Mouse (Mus musculus) liver, postnatal 0 days (tissue): ENCODE results near the gene Adcy5. TPM values are rescaled to one million over a fixed set of nuclear protein-coding genes. Genes with fewer than 3 reads are reported as not detected.

Source experiments
- ATAC-seq: fragments of 200-750 bp; cut with Nextera tagmentation; 2 replicates; pipeline ENCODE4 v1.8.0; 2017; ENCODE audit warnings: mild to moderate bottlenecking, moderate library complexity
- DNase-seq: peaks from one replicate; pipeline ENCODE4 v3.0.0-alpha.2; 2016
- H3K27ac ChIP-seq: fragments of 300-500 bp; sonication (generic); 2 replicates; pipeline ENCODE4 v1.5.1; 2014; ENCODE audit warnings: antibody characterized with exemption, moderate library complexity, mild to moderate bottlenecking, low read depth
- H3K27me3 ChIP-seq: fragments of 300-500 bp; sonication (generic); 2 replicates; pipeline ENCODE4 v1.6.1; 2014; ENCODE audit warnings: low read length, control low read depth, mixed read lengths; ENCODE audit not compliant: insufficient read depth
- H3K36me3 ChIP-seq: fragments of 300-500 bp; sonication (generic); replicated peaks from 2 replicates; pipeline ENCODE4 v1.6.1; 2014; ENCODE audit warnings: mild to moderate bottlenecking, control low read depth, low read length, moderate library complexity, mixed read lengths; ENCODE audit not compliant: insufficient read depth
- H3K4me1 ChIP-seq: fragments of 300-500 bp; sonication (generic); 2 replicates; pipeline ENCODE4 v1.6.1; 2014; ENCODE audit warnings: antibody characterized with exemption, mild to moderate bottlenecking, control low read depth; ENCODE audit not compliant: insufficient read depth
- H3K4me2 ChIP-seq: fragments of 300-500 bp; sonication (generic); 2 replicates; pipeline ENCODE4 v1.6.1; 2014; ENCODE audit warnings: low read depth, mild to moderate bottlenecking, low read length, moderate library complexity, mixed read lengths
- H3K4me3 ChIP-seq: fragments of 300-500 bp; sonication (generic); 2 replicates; pipeline ENCODE4 v1.5.1; 2014; ENCODE audit warnings: low read depth, low read length
- H3K9ac ChIP-seq: fragments of 300-500 bp; sonication (generic); replicated peaks from 2 replicates; pipeline ENCODE4 v1.6.1; 2014; ENCODE audit warnings: mild to moderate bottlenecking, moderate library complexity
- H3K9me3 ChIP-seq: fragments of 300-500 bp; sonication (generic); 2 replicates; pipeline ENCODE4 v1.6.1; 2016; ENCODE audit warnings: mild to moderate bottlenecking, control low read depth, low read length, mixed read lengths
- CTCF ChIP-seq: sonication (generic); IDR thresholded peaks from 2 replicates; pipeline ENCODE4 v1.5.1; 2016; ENCODE audit warnings: antibody characterized with exemption, low read depth
- EP300 ChIP-seq: IDR thresholded peaks from 2 replicates; pipeline ENCODE4 v1.6.1; 2016; ENCODE audit warnings: antibody characterized with exemption, low read depth, mild to moderate bottlenecking
- WGBS: fragments of 180-500 bp; shearing (Covaris S2); extraction: QIAGEN DNeasy Blood & Tissue Kit; methylation state at CpG from one replicate; pipeline ENCODE4 v1.1.7; 2014; ENCODE audit not compliant: insufficient replicate concordance; 5-methylcytosine and 5-hydroxymethylcytosine counted together
- polyA plus RNA-seq: library from polyadenylated mRNA; unstranded; fragments of >200 nt; fragmentation: Nextera tagmentation; extraction: Ambion mirVana; gene quantifications from 2 replicates; pipeline ENCODE4 v1.2.1, GENCODE M21; 2015

Adcy5 gene
- polyA plus RNA-seq, 1 experiment from 2014 or later: 0.39 TPM

DNA sequence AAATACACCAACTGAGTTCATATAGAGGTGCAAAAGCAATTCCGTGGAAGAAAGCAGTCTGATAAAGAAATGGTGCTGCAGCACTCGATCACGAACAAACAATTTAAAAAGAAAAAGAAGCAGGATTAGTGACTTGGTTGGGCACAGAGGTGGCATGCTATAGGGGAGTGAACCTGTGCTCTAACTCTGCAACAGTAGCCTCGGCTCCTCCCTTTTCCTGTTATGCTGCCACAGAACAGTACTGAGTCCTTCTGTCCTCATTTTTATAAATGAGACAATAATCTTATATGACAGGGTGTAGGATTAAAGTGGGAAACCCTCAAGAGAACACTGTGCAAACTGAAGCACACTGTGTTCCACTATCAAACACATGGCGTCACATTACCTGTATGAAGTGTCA, 162.8 kb downstream of the Adcy5 start:
- WGBS: 74% methylated on average over 5 of the region's 5 CpGs
- ATAC-seq: no peak

DNA sequence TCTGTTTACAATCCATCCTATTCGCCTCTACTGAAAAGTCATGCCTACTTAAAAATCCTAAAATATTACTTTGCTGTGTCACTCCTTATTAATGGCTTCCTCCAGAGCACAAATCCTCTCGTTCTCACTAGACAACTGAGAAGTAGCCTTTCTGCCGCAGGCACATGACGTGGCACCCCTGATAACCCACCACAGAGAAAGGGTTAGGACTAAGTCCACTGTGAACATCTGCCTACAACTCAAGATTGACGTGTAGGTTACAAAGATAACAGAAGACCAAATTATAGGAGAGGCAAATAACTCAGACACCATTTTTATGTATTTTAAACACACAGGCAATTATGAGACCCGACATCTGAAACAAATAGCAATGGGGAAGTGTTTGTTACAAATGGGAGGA, 163.7 kb downstream of the Adcy5 start:
- no peaks in the 10 kb centered on the region for H3K9me3 ChIP-seq
- no peak overlapping the region for H3K4me2 ChIP-seq
- TF ChIP-seq EP300 (no peak), CTCF (no peak)
- no peak for DNase-seq
- ATAC-seq: no peak
- no peaks in the 10 kb centered on the region for H3K27me3 ChIP-seq
- H3K36me3 ChIP-seq: peaks cover 3% of the 10 kb centered on the region; the same call in 1 of the 2 replicates
- no peaks in the 10 kb centered on the region for H3K4me1 ChIP-seq
- no peak overlapping the region for H3K4me3 ChIP-seq
- no peak overlapping the region for H3K27ac ChIP-seq
- 57% methylated on average over 6 of the region's 6 CpGs for WGBS
- no peak overlapping the region for H3K9ac ChIP-seq

More for the DNA sequence above, 162.8 kb downstream of the Adcy5 start:
- no peak overlapping the region for H3K4me2 ChIP-seq
- H3K36me3 ChIP-seq: peaks cover 3% of the 10 kb centered on the region; the same call in 1 of the 2 replicates
- no peaks in the 10 kb centered on the region for H3K4me1 ChIP-seq
- no peaks in the 10 kb centered on the region for H3K9me3 ChIP-seq
- no peak overlapping the region for H3K9ac ChIP-seq
- no peak for TF ChIP-seq CTCF
- TF ChIP-seq EP300: no peak
- H3K27me3 ChIP-seq: no peaks in the 10 kb centered on the region
- no peak overlapping the region for H3K27ac ChIP-seq
- H3K4me3 ChIP-seq: no peak overlapping the region
- DNase-seq: no peak

DNA sequence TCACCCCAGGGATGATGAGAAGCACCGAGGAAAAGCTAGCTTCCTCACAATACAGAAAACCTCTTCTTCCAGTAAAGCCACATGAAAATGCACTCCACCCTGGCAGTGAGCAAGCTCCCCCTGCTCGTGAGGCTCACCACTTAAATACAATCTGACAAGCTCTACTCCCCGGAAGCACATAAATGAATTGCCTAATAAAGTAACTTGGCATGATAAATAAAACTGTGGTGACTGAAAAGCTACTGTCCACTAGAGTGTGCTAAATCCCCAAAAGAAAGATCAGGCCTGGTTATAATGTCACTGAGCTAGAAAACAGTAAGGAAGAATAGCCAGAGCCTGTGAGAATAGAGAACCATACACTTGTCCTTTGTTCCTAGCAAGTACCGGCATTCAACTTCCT, 164.7 kb downstream of the Adcy5 start:
- ATAC-seq: no peak

DNA sequence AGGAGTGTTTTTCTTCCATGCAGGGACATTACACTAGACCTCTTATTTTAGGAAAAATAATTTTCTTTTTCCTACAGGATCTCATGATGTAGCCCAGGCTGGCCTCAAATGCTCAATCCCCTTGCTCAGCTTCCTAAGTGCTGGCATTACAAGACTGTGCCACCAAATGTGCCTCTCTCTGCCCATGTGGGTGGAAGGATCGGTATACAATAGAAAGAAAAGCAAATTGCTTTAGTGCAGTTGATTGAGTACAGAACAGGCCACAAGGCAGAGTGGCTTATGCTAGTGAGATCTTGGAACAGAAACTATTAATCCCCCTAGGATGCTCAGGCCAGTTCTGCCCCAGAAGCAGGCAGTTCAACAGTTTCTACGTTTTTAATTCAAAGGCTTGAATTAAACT, 165.1 kb downstream of the Adcy5 start:
- Histone ChIP-seq H3K4me1 (no peaks in the 10 kb centered on the region), H3K4me3 (no peak overlapping the region), H3K36me3 (no peaks in the 10 kb centered on the region), H3K9me3 (no peaks in the 10 kb centered on the region), H3K27ac (no peak overlapping the region), H3K27me3 (no peaks in the 10 kb centered on the region), H3K9ac (no peak overlapping the region), H3K4me2 (no peak overlapping the region)
- 85% methylated on average over 2 of the region's 2 CpGs for WGBS
- ATAC-seq (no peak), DNase-seq (no peak)
- TF ChIP-seq CTCF: no peak
- TF ChIP-seq EP300: no peak

More for the DNA sequence above, 164.7 kb downstream of the Adcy5 start:
- H3K4me2 ChIP-seq: no peak overlapping the region
- no peaks in the 10 kb centered on the region for H3K9me3 ChIP-seq
- H3K27ac ChIP-seq: no peak overlapping the region
- H3K27me3 ChIP-seq: no peaks in the 10 kb centered on the region
- no peak overlapping the region for H3K9ac ChIP-seq
- H3K36me3 ChIP-seq: no peaks in the 10 kb centered on the region
- no peaks in the 10 kb centered on the region for H3K4me1 ChIP-seq
- no peak overlapping the region for H3K4me3 ChIP-seq
- TF ChIP-seq EP300 (no peak), CTCF (peak; percentile 60)
- 61% methylated on average over 4 of the region's 4 CpGs for WGBS
- no peak for DNase-seq

DNA sequence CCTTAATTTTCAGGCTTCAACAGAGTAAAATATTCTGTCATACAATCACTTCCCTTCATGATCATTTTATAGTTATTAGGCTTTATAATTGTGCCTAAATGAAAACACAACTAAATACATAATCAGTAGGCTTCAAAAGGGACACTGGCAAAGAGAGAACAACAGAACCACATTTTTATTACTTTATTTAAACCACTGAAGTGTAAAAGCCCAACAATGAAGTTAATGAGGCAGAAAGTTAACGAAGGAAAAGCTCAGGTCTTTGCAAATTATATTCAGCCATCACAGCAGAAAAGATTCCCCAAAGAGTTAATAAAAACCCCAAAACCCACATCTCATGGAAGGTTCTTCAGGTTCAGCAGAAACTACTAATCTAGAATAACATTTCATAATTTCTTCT, 175.8 kb downstream of the Adcy5 start:
- H3K27me3 ChIP-seq: no peaks in the 10 kb centered on the region
- no peak overlapping the region for H3K4me2 ChIP-seq
- no peak for TF ChIP-seq CTCF
- H3K4me3 ChIP-seq: no peak overlapping the region
- no peaks in the 10 kb centered on the region for H3K36me3 ChIP-seq
- no peak overlapping the region for H3K27ac ChIP-seq
- no peaks in the 10 kb centered on the region for H3K4me1 ChIP-seq
- H3K9me3 ChIP-seq: no peaks in the 10 kb centered on the region
- no peak overlapping the region for H3K9ac ChIP-seq
- no peak for DNase-seq
- ATAC-seq: no peak
- WGBS: 82% methylated on average over 1 of the region's 1 CpGs

Other genes starting within 250 kb of the Adcy5 start
- 138 and 154 TPM in 2 replicates for gene Hacd2, start 132.4 kb upstream of the Adcy5 start, polyA plus RNA-seq
- gene Sec22a, start 209.0 kb downstream of the Adcy5 start, polyA plus RNA-seq: 12.5 and 12.6 TPM in 2 replicates